Mouse (Mus musculus) erythroblast, adult 5-6 weeks (primary cell): ENCODE measurements around the gene Fau. TPM values are rescaled to one million over a fixed set of nuclear protein-coding genes. Genes with fewer than 3 reads are reported as not detected.
A peak's percentile ranks its signal among the peaks of the same experiment; 100 is the strongest.

Experiments used
- ATAC-seq: replicated peaks from 2 replicates; pipeline ENCODE4 v1.8.0; 2016; ENCODE audit warnings: moderate number of reproducible peaks, mild to moderate bottlenecking, moderate TSS enrichment, inconsistent platforms; ENCODE audit not compliant: poor library complexity, low FRiP score, severe bottlenecking
- total RNA-seq, 2 experiments: library from RNA; stranded (forward) in 1 of 2; stranded (reverse) in 1 of 2; fragments of 150-400 nt in 1 of 2; fragments of 200-764, 138-1000 nt in 1 of 2; gene quantifications; 2 replicates each; pipeline versions ENCODE4 v1.2.3 to v1.2.4; 2015 to 2017; ENCODE audit warnings: low replicate concordance in 2 of 2

Fau gene
- total RNA-seq (2015; ENCODE audit: low replicate concordance) (503 and 517 TPM in 2 replicates), total RNA-seq (2017; ENCODE audit: low replicate concordance) (317 and 511 TPM in 2 replicates)

GRCm38 (mm10) chr19:6057313-6058096 is at the start of gene Fau, which contains the start of gene Mrpl49:
Fau (plus strand) TSS chr19:6057844.
Mrpl49 (minus strand) TSS chr19:6057785.
- peak; percentile 77 for ATAC-seq

- no peak for ATAC-seq
Measured at GRCm38 (mm10) chr19:6009137-6009536, 48.5 kb upstream of the Fau start.

- no peak for ATAC-seq
Measured at GRCm38 (mm10) chr19:6013691-6014090, 44.0 kb upstream of the Fau start.

DNA sequence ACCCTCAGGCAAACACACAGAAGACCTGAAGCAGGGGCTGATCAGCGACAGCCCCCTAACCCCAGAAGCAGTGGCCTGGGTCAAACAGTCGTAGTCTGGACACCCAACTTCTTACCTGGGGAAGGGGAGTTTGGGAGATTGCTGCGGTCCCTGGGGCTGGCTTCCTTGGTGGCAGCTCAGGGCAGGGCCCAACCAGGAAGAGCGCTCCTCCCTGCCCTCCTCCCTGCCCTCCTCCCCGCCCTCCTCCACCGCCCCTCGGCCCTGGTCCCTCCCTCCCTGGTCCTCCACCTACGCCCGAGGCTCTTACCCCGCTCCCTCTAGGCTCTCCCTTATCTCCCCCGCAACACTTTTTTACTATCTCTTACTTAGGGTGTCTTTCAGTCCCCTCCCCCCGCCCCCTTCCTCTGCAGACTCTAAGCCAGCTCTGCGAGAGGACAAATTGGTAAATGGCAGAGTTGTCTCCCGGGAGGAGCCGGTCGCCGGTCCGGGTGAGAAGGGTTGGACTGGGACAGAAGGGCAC is 42.6 kb upstream of the Fau start:
- ATAC-seq = peak; percentile 81

GRCm38 (mm10) chr19:6015511-6016315 is 41.9 kb upstream of the Fau start, which contains the start of gene Capn1:
Capn1 (minus strand) TSS chr19:6015897.
- peak; percentile 51 for ATAC-seq

DNA sequence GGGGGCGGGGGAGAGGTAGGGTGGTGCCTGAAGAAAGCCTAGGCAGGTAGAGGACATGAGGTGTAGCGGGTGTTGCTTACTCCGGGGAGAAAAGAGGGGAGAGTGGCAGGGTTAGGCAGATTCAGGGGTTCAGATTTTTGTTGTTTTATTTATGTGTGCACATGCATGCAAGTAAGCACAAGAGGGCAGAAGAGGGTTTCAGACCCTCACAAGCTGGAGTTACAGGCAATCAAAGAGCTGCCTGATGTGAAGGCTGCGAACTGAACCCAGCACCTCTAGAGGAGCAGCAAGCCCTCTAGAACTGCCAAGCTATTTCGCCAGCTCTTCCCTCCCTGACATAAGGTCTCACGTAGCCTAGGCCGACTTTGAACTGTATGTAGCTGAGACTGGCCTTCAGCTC is 41.1 kb upstream of the Fau start:
- ATAC-seq = no peak

GRCm38 (mm10) chr19:6018142-6019089 is 39.2 kb upstream of the Fau start:
- ATAC-seq = peak; percentile 55

- ATAC-seq = no peak
Measured at GRCm38 (mm10) chr19:6020276-6020675, 37.4 kb upstream of the Fau start.

DNA sequence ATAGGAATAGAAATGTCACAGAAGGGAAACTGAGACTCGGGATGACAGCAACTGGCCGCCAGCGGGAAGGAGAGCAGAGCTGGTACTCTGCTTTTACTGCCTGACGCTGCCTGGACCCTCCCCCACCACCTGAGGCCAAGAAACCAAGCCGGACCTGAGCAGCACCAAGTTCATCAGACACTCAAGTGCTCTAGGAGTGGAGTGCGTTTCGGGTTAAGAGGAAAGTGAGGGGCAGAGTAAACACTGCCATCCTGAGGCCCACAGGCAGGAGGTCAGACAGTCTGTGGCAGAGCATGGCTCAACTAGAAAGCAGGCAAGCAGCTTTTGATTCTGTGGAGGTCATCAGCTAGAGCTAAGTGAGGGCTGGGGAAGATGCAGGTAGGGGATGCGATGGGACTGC is 34.6 kb upstream of the Fau start:
- no peak for ATAC-seq

DNA sequence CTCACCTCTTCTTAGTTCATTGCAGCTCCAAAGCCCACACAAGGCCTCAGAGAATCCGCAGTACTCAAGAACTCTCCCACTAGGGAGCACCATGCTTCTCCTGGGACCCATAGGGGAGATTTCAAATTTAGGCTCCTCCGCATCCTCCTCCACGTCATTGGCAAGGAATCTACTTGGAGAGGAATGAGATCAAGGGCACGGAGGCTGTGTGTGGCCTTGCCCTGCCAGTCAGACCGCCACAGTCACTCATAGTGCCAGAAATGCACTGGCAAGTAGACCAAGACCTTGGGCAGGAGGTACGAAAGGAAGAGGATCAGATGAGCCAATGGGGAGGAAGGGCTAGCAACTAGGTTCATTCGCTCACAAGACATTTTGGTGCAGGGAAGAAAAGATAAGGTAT is 33.7 kb upstream of the Fau start:
- no peak for ATAC-seq

GRCm38 (mm10) chr19:6028991-6029390 is 28.7 kb upstream of the Fau start:
- ATAC-seq = no peak

GRCm38 (mm10) chr19:6029426-6029825 is 28.2 kb upstream of the Fau start:
- ATAC-seq = no peak

DNA sequence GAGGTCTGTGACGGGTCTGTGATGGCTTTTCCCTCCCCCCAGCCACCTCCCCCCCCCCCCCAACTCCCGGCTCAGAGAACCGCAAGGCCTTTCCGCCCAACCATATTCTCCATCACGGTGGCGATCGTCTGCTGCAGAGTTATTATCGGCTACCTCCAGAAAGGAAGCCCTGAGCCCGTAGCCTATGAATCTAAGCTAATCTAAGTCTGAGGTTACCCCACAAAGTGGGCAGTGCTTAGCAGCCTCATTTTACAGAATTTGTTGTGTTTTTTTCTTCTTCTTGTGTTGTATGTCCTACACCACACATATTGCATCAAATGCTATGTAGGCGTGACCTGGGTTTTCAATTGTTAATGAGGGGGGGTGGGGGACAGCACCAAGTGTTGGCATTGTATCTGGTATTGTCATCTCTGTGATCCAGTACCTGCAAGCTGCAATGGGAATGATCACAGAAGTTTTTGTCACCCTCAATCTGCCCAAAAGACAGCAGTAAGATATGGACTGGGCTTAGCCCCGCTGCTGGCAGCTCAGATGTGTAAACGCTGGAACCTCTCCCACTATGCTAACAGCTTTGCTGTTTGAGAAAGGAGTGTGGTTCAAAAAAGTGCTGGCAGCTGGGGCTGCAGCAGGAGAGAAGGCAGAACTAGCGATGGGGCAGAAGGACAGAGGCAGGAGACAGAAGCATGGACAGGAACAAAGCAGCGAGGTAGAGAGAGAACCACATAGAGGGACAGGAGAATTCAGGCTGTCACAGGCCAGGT is 26.9 kb upstream of the Fau start:
- 0 out of 2 replicates have a peak, but pooled peaks have one; percentile 40 for ATAC-seq

DNA sequence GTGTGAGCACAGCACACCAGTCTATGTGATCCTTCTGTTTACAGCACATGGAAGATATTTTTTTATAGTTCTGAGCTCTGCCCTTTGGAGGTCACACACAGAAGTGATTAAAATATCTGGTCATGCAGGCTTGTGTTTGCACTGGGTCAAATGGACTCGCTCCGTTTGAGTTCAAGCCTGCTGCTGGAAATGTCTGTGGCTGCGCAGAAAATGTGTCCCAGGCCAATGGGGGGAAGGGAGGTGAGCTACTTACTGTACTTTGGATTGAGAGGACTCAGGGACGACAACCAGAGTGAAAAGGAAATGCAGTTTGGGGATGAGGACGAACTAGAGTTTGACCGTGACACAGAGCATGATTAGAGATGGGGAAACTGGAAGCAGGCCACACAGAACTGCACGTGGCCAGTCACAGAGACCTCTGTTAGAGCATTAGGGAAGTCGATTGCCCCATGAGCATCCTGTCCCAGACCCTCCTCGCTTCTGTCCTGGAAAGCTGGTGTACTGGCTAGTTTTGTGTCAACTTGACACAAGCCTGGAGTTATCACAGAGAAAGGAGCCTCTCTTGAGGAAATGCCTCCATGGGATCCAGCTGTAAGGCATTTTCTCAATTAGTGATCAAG is 21.6 kb upstream of the Fau start:
- ATAC-seq = no peak

- no peak for ATAC-seq
Measured at GRCm38 (mm10) chr19:6037695-6038094, 19.9 kb upstream of the Fau start.

GRCm38 (mm10) chr19:6038326-6038725 is 19.3 kb upstream of the Fau start:
- no peak for ATAC-seq

GRCm38 (mm10) chr19:6040002-6040401 is 17.6 kb upstream of the Fau start:
- no peak for ATAC-seq

DNA sequence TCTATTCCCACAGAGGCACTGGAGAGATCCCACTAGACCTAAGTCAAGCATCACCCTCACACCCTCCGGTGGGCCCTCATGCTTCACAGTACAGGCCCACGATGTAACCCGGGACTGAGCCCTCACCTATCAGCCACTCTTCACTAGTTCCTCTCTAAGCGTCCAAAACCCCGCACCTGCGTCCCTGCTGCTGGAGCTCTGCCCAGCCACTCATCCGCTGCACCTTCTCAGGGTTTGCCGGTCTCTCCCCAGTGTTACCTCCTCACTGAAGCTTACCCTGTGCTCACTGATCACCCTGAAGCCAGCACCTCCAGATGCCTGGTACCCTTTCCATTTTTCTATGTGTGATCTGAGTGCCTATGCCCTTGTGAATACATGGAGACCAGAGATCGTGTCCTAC is 15.4 kb upstream of the Fau start:
- ATAC-seq = no peak
